Mouse (Mus musculus) MEL (cell line): ENCODE results near the gene Ikzf5.

Experiments used
- E2F4 ChIP-seq: IDR thresholded peaks from 2 replicates; pipeline ENCODE4 v1.6.1; 2011; ENCODE audit warnings: low read depth, low read length, improper control_type of control experiment, borderline replicate concordance
- SIN3A ChIP-seq: IDR thresholded peaks from 2 replicates; pipeline ENCODE4 v1.6.1; 2012; ENCODE audit warnings: low read length, improper control_type of control experiment, inconsistent platforms
- ZNF384 ChIP-seq: IDR thresholded peaks from 2 replicates; pipeline ENCODE4 v1.6.1; 2012; ENCODE audit warnings: low read depth, mild to moderate bottlenecking, inconsistent platforms, low read length, improper control_type of control experiment

DNA sequence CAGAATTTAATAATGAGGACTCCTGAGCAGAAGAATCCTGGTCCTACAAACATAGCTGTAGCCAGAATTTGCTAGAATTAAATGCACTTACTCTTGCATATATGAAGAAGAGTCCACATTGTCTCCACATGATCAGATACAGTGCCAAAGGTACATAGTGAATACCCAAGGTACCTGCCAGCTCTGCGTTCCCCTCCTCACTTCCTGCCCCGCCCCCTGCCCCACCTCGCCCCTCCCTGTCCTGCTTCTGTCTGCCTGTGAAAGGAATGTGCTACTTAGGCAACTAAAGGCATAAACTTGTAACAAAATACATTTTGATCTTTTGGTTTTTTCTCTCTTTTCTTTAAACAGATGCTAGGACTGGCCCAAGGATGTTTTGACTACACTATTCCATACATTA is 26.7 kb upstream of the Ikzf5 start:
- no peak for TF ChIP-seq SIN3A
- no peak for TF ChIP-seq E2F4
- TF ChIP-seq ZNF384, result no peak
